Mouse (Mus musculus): ENCODE data around the gene 4933424G06Rik. TPM values are rescaled to one million over a fixed set of nuclear protein-coding genes. Genes with fewer than 3 reads are reported as not detected.
A peak's percentile ranks its signal among the peaks of the same experiment; 100 is the strongest.

4933424G06Rik gene
- polyA plus RNA-seq, 1 experiment: 0.21 TPM

DNA sequence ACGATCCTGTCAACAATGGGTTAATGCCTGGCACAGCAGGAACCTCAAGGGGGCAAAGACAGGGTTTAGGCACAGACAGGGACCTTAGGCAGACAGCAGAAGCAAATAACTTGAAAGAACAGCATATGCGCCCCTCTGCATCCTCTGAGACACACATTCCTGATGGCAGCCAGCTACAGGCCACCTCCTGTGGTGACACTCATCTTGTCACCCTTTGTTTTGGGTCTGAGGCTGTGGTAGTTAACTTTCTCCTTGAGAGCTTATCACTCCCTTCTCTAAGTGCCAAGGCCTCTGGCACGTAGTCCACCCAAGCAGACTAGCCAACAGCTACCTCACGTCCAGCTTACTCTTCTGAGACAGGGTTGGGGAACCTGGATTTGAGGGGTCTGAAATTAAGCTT is 35.7 kb downstream of the 4933424G06Rik start:
- peaks cover 4% of the 10 kb centered on the region; the same call in 1 of the 2 replicates for H3K4me1 ChIP-seq (ENCODE audit: control insufficient read depth, insufficient read depth, low read length)

DNA sequence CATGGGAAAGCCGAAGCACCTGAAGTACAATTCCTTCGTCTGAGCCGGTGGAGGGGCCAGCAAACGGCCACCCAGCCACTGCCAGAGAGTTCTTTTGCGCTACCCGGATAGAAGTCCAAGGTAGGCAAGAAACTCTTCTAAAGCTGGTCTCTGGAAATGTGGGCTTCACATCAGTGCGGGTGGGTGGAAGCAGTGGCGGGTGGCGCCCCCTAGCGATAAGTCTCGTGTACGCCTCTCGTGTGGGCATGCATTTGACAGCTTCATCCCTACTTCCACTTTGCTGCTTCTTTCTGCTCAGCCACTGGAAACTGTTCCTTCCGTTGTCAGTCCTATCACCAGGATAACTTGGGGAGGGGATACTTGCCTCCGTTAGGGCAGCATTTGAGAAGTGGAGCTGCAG is 36.5 kb downstream of the 4933424G06Rik start:
- WGBS: 39% methylated on average over 15 of the region's 15 CpGs
- TF ChIP-seq POLR2A (IDR thresholded peaks at IDR 0.05; ENCODE audit: borderline replicate concordance, insufficient read depth, low read length) (no peak), CTCF (IDR thresholded peaks at IDR 0.05; ENCODE audit: borderline replicate concordance, insufficient read depth, low read depth, low read length) (peak; percentile 66)
- no peaks in the 10 kb centered on the region for H3K27me3 ChIP-seq (ENCODE audit: control insufficient read depth, insufficient read depth, low read length)
- peaks cover 4% of the 10 kb centered on the region; the same call in 1 of the 2 replicates for H3K4me1 ChIP-seq (ENCODE audit: control insufficient read depth, insufficient read depth, low read length)
- H3K27ac ChIP-seq (ENCODE audit: insufficient read depth, low read length): no peak overlapping the region
- peak in 1 of 2 experiments; percentile 18 for DNase-seq
- no peak overlapping the region for H3K4me3 ChIP-seq (replicated peaks; ENCODE audit: insufficient read depth, low read depth, low read length)

More for the DNA sequence above, 35.7 kb downstream of the 4933424G06Rik start:
- TF ChIP-seq CTCF (IDR thresholded peaks at IDR 0.05; ENCODE audit: borderline replicate concordance, insufficient read depth, low read depth, low read length) (no peak), POLR2A (IDR thresholded peaks at IDR 0.05; ENCODE audit: borderline replicate concordance, insufficient read depth, low read length) (no peak)
- Histone ChIP-seq H3K27me3 (ENCODE audit: control insufficient read depth, insufficient read depth, low read length) (no peaks in the 10 kb centered on the region), H3K4me3 (replicated peaks; ENCODE audit: insufficient read depth, low read depth, low read length) (no peak overlapping the region), H3K27ac (ENCODE audit: insufficient read depth, low read length) (no peak overlapping the region)
- no peak for DNase-seq
- 50% methylated on average over 4 of the region's 4 CpGs for WGBS

DNA sequence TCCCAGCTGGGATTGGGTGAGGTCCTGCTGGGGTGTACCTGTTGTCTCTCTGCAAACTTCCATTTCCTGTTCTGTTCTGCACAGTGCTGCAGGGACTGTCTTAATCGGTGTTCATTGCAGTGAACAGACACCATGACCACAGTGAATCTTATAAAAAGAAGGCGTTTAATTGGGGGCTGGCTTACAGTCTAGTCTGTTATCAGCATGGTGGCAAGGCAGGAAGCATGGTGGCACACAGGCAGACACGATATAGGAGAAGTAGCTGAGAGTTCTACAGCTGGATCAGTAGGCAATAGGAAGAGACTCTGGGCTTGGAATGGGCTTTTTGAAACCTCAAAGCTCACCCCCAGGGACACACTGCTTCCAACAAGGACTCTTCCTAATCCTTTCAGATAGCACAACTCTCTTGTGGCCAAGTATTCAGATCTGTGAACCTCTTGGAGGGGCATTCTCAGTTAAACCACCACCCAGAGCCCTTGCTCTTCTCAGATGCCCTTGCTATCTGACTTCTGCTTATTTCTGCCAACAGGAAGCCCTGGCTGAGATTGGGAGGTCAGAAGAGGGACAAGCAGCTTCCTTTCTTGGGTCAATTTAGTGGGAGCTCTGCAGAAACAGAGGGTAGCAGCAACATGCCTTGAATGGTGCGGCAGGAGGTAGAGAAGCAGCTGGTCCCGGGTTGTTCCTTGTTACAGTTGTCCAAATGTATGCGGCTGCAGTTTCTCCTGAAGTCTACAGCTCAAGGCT is 44.2 kb downstream of the 4933424G06Rik start:
- Histone ChIP-seq H3K4me1 (ENCODE audit: control insufficient read depth, insufficient read depth, low read length) (no peaks in the 10 kb centered on the region), H3K27me3 (ENCODE audit: control insufficient read depth, insufficient read depth, low read length) (no peaks in the 10 kb centered on the region), H3K4me3 (replicated peaks; ENCODE audit: insufficient read depth, low read depth, low read length) (no peak overlapping the region), H3K27ac (ENCODE audit: insufficient read depth, low read length) (no peak overlapping the region)
- DNase-seq: no peak
- TF ChIP-seq CTCF (IDR thresholded peaks at IDR 0.05; ENCODE audit: borderline replicate concordance, insufficient read depth, low read depth, low read length) (no peak), POLR2A (IDR thresholded peaks at IDR 0.05; ENCODE audit: borderline replicate concordance, insufficient read depth, low read length) (no peak)
- WGBS: 68% methylated on average over 6 of the region's 6 CpGs

DNA sequence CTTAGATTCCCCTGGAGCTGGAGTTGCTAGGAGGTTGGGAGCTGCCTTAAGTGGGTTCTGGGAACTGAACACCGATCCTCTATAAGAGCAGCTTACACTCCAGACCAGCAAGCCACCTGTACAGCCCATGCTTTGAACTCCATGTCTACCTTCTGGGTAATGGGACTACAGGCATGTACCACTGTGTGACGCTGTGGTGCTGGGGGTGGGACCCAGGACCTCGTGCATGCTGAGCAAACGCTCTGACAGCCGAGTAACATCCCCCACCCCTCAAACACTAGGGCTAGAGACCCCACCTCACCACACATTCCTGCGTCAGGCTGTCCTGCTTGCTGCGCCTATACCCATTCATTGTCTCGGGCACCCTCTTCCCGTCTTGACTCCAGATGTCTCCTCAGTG is 48.6 kb downstream of the 4933424G06Rik start:
- Histone ChIP-seq H3K4me1 (ENCODE audit: control insufficient read depth, insufficient read depth, low read length) (no peaks in the 10 kb centered on the region), H3K27ac (ENCODE audit: insufficient read depth, low read length) (no peak overlapping the region), H3K27me3 (ENCODE audit: control insufficient read depth, insufficient read depth, low read length) (no peaks in the 10 kb centered on the region), H3K4me3 (replicated peaks; ENCODE audit: insufficient read depth, low read depth, low read length) (no peak overlapping the region)
- TF ChIP-seq CTCF (IDR thresholded peaks at IDR 0.05; ENCODE audit: borderline replicate concordance, insufficient read depth, low read depth, low read length) (no peak), POLR2A (IDR thresholded peaks at IDR 0.05; ENCODE audit: borderline replicate concordance, insufficient read depth, low read length) (no peak)
- WGBS: 86% methylated on average over 9 of the region's 9 CpGs
- DNase-seq: no peak

DNA sequence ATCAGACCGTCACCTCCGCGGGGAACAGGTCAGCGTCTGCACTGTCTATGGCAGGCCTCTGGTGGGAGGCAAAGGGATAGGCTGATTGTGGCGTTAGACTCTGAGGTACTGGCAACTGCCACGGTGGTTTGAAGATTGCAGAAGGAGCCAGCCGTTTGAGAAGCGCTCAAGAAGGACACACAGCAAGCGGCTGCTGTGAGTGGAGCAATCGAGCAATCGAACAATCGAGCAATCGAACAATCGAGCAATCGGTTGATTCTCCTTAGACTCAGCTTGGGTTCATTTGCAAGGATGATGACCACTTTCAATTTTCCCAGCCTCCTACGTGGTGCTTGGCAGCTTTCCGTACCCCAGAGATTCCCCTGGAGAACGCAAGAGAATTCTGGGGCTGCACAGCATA is 49.1 kb downstream of the 4933424G06Rik start:
- no peak overlapping the region for H3K27ac ChIP-seq (ENCODE audit: insufficient read depth, low read length)
- DNase-seq: no peak
- H3K4me3 ChIP-seq (replicated peaks; ENCODE audit: insufficient read depth, low read depth, low read length): no peak overlapping the region
- H3K4me1 ChIP-seq (ENCODE audit: control insufficient read depth, insufficient read depth, low read length): no peaks in the 10 kb centered on the region
- TF ChIP-seq CTCF (IDR thresholded peaks at IDR 0.05; ENCODE audit: borderline replicate concordance, insufficient read depth, low read depth, low read length) (no peak), POLR2A (IDR thresholded peaks at IDR 0.05; ENCODE audit: borderline replicate concordance, insufficient read depth, low read length) (no peak)
- no peaks in the 10 kb centered on the region for H3K27me3 ChIP-seq (ENCODE audit: control insufficient read depth, insufficient read depth, low read length)
- WGBS: 81% methylated on average over 18 of the region's 18 CpGs

DNA sequence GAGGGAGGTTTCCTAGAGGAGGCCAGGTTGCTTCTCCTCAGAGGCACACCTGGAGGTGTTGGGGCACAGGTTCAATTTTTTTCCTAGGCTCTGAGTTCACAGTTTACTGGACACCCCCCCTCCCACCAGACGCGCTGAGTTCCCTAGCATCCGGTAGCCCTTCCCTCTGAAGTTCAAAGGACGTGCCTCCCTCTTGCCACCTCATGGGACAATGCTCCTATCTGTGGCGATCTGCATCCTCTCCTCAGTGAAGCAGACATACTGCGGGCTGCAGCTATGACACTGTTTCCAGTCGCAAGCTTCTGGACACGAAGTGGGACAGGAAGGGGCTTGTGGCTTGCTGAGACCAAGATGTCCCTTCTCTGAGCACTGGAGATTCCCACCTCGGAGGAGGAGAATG is 50.5 kb downstream of the 4933424G06Rik start:
- Histone ChIP-seq H3K27ac (ENCODE audit: insufficient read depth, low read length) (no peak overlapping the region), H3K4me1 (ENCODE audit: control insufficient read depth, insufficient read depth, low read length) (no peaks in the 10 kb centered on the region), H3K27me3 (ENCODE audit: control insufficient read depth, insufficient read depth, low read length) (no peaks in the 10 kb centered on the region), H3K4me3 (replicated peaks; ENCODE audit: insufficient read depth, low read depth, low read length) (no peak overlapping the region)
- no peak for DNase-seq
- WGBS: 84% methylated on average over 9 of the region's 9 CpGs
- TF ChIP-seq POLR2A (IDR thresholded peaks at IDR 0.05; ENCODE audit: borderline replicate concordance, insufficient read depth, low read length) (no peak), CTCF (IDR thresholded peaks at IDR 0.05; ENCODE audit: borderline replicate concordance, insufficient read depth, low read depth, low read length) (no peak)

DNA sequence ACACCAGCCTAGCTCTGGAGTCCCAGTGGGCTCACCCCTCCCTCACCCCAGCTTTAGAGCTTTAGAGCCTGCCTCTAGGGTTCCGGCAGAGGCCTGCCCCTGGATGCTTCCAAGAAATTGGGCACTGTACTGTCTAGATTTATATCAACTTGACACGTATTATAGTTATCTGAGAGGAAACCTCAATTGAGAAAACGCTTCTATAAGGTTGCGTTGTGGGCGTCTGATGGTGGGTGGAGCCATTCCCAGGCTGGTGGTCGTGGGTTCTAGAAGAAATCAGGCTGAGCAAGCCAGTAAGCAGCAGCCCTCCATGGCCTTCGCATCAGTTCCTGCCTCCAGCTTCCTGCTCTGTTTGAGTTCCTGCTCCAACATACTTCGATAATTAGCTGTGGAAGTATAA is 51.1 kb downstream of the 4933424G06Rik start:
- H3K4me1 ChIP-seq (ENCODE audit: control insufficient read depth, insufficient read depth, low read length): no peaks in the 10 kb centered on the region
- TF ChIP-seq POLR2A (IDR thresholded peaks at IDR 0.05; ENCODE audit: borderline replicate concordance, insufficient read depth, low read length) (no peak), CTCF (IDR thresholded peaks at IDR 0.05; ENCODE audit: borderline replicate concordance, insufficient read depth, low read depth, low read length) (no peak)
- H3K27ac ChIP-seq (ENCODE audit: insufficient read depth, low read length): no peak overlapping the region
- no peak overlapping the region for H3K4me3 ChIP-seq (replicated peaks; ENCODE audit: insufficient read depth, low read depth, low read length)
- no peak for DNase-seq
- no peaks in the 10 kb centered on the region for H3K27me3 ChIP-seq (ENCODE audit: control insufficient read depth, insufficient read depth, low read length)
- 85% methylated on average over 8 of the region's 8 CpGs for WGBS

DNA sequence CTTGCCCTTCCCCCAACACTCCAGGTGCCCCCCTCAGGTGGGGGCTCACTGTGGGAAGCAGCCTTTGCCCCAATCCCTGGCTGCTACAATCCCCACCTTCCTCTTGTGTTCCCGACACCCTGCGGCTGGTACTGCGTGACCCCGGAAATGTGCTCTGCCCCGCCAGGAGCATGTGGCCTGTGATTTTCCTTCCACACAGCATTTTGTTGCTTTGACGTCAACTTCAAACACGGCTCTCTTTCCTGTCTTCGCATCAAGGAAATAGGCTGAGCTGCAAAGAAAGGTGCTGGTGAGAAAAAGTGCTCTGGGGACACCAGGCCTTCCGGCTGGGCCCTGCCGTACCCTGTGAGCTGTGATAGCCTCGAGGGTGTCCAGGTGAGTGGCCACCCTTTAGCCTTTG is 51.6 kb downstream of the 4933424G06Rik start, which contains the start of gene Zap70:
Gene Zap70 (plus strand): TSS at position 231 of the 400 bp plus-strand sequence.
- DNase-seq: no peak
- Histone ChIP-seq H3K27me3 (ENCODE audit: control insufficient read depth, insufficient read depth, low read length) (no peaks in the 10 kb centered on the region), H3K4me1 (ENCODE audit: control insufficient read depth, insufficient read depth, low read length) (no peaks in the 10 kb centered on the region), H3K4me3 (replicated peaks; ENCODE audit: insufficient read depth, low read depth, low read length) (no peak within 1 kb of the TSS), H3K27ac (ENCODE audit: insufficient read depth, low read length) (no peak within 1 kb of the TSS)
- no peak for TF ChIP-seq POLR2A (IDR thresholded peaks at IDR 0.05; ENCODE audit: borderline replicate concordance, insufficient read depth, low read length)
- TF ChIP-seq CTCF (IDR thresholded peaks at IDR 0.05; ENCODE audit: borderline replicate concordance, insufficient read depth, low read depth, low read length): no peak
- WGBS: 88% methylated on average over 11 of the region's 11 CpGs
